Mouse (Mus musculus): ENCODE measurements around the gene Smim23.

The Smim23 gene

GRCm38 (mm10) chr11:32780747-32781536, 43.5 kb downstream of the Smim23 start:
- no peak for DNase-seq

- no peak for DNase-seq
These were observed 55.6 kb downstream of the Smim23 start for GRCm38 (mm10) chr11:32768642-32769343.

Data from cerebellum, postnatal 36 days (tissue).